In the genomic region with DNA sequence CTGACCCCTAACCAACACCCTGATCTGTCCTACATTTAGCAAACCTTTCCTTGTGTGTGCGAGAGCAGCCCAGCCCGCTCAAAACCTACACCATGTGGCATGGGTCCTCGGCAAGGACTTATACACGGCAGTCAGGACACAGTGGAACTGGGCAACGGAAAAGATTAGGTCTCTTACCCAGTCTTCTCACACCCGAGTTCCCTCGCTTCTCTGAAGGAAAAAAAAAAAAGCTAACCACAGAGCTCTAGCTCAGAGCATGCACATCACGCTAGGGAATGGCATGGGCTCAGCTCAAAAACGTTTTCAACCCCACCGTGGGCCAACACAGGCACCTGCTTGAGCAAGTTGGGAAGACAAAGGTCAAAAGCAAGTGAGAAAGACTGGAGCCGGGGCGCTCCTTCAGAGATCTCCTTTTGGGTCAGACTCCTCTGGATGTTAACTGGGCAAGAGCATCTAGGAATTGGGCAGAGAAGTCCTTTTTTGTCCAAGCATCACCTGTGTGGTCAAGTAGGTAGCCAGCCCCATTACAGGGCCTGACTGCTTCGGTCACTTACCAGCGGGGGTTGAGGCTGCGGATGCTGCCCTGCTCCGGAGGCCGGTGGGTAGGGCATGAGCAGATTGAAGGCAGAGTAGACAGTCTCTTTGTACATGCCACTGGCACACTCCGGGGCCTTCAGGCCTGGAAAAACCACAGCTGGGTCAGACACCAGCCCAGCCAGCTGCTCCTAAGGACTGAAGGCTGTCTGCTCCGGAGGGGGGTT, we compare ENCODE assay signal across 9 mouse cellular contexts. TPM values are rescaled to one million over a fixed set of nuclear protein-coding genes. Genes with fewer than 3 reads are reported as not detected.
DNase-seq lines count a peak whose midpoint lies in the region; ATAC-seq and TF ChIP-seq lines count a peak whose summit lies in the region.
"Had no signal": no experiment of that assay in that cellular context is flagged by ENCODE, and none has a peak within 500 bp of the region (broad histone marks: within the 10 kb centered on the region; RNA-seq: fewer than 3 reads in every experiment).

No protein-coding gene starts in this region.

- H3K27ac ChIP-seq in heart, postnatal 0 days (ENCODE audit: low read depth) = no peak overlapping the region; the same call in 1 of the 2 replicates
- no peak overlapping the region for H3K27ac ChIP-seq in heart, adult 2 months
- no peak overlapping the region for H3K27ac ChIP-seq in cortical plate, adult 2 months (ENCODE audit: insufficient read depth, low read length)
- no peak overlapping the region for H3K27ac ChIP-seq in hindbrain, postnatal 0 days
- H3K27ac ChIP-seq: macrophage had no signal

- no peak for TF ChIP-seq CTCF in heart, postnatal 0 days (IDR thresholded peaks at IDR 0.05; ENCODE audit: low read depth)
- no peak for TF ChIP-seq CTCF in heart, adult 2 months (IDR thresholded peaks at IDR 0.05)
- no peak for TF ChIP-seq CTCF in cortical plate, adult 2 months (IDR thresholded peaks at IDR 0.05; ENCODE audit: extremely low read depth, insufficient read depth, low read length)
- TF ChIP-seq CTCF in hindbrain, postnatal 0 days (IDR thresholded peaks at IDR 0.05; ENCODE audit: low read depth) = no peak

- intact Hi-C loops in heart, adult 2 months (cut with DNase I) = no loop called here

- no peaks in the 10 kb centered on the region; the same call in 1 of the 2 replicates for H3K36me3 ChIP-seq in heart, postnatal 0 days (replicated peaks; ENCODE audit: control insufficient read depth, insufficient read depth, low read length)
- no peaks in the 10 kb centered on the region for H3K36me3 ChIP-seq in heart, adult 2 months (ENCODE audit: control insufficient read depth, insufficient read depth, low read length)
- no peaks in the 10 kb centered on the region for H3K36me3 ChIP-seq in hindbrain, postnatal 0 days (ENCODE audit: insufficient read depth, low read length)
- H3K36me3 ChIP-seq in myocyte (ENCODE audit: control insufficient read depth, insufficient read depth) = peaks cover 5% of the 10 kb centered on the region

- WGBS in heart, postnatal 0 days = 71% methylated on average over 19 of the region's 19 CpGs
- 82% methylated on average over 19 of the region's 19 CpGs for WGBS in heart, adult 2 months
- 60% methylated on average over 19 of the region's 19 CpGs for WGBS in hindbrain, postnatal 0 days

- no peak for ATAC-seq in heart, postnatal 0 days (ENCODE audit: insufficient read depth, low read depth)
- ATAC-seq in hindbrain, postnatal 0 days = no peak
- ATAC-seq in megakaryocyte-erythroid progenitor cell, adult 5-6 weeks (replicated peaks; ENCODE audit: low FRiP score, low TSS enrichment, poor library complexity, severe bottlenecking) = no peak

- peak overlapping the region; percentile 62 for H3K4me3 ChIP-seq in heart, postnatal 0 days (ENCODE audit: low read depth, low read length)
- no peak overlapping the region for H3K4me3 ChIP-seq in heart, adult 2 months
- peak overlapping the region; percentile 35; the same call in 1 of the 2 replicates for H3K4me3 ChIP-seq in cortical plate, adult 2 months (ENCODE audit: insufficient read depth, low read length)
- peak overlapping the region; percentile 67; the same call in 1 of the 2 replicates for H3K4me3 ChIP-seq in hindbrain, postnatal 0 days (ENCODE audit: low read length)
- H3K4me3 ChIP-seq in myocyte = peak overlapping the region; percentile 55

- peak overlapping the region; percentile 93; the same call in 1 of the 2 replicates for H3K4me2 ChIP-seq in heart, postnatal 0 days (ENCODE audit: low read depth, low read length)
- peak overlapping the region; percentile 98 for H3K4me2 ChIP-seq in hindbrain, postnatal 0 days (ENCODE audit: low read depth, low read length)
- H3K4me2 ChIP-seq in myocyte (ENCODE audit: low read depth) = peak overlapping the region; percentile 85

- no peak overlapping the region for H3ac ChIP-seq in myocyte (ENCODE audit: control insufficient read depth, insufficient read length)

- H3K4me1 ChIP-seq in heart, postnatal 0 days (ENCODE audit: control insufficient read depth, insufficient read depth) = peaks cover 13% of the 10 kb centered on the region
- H3K4me1 ChIP-seq in heart, adult 2 months (ENCODE audit: control insufficient read depth, insufficient read depth, low read length) = peaks cover 7% of the 10 kb centered on the region
- no peaks in the 10 kb centered on the region; the same call in 1 of the 2 replicates for H3K4me1 ChIP-seq in cortical plate, adult 2 months (ENCODE audit: control insufficient read depth, insufficient read depth, low read length)
- peaks cover 10% of the 10 kb centered on the region; the same call in 1 of the 2 replicates for H3K4me1 ChIP-seq in hindbrain, postnatal 0 days (ENCODE audit: insufficient read depth, low read length)

- peaks cover 25% of the 10 kb centered on the region; the same call in 1 of the 2 replicates for H3K27me3 ChIP-seq in heart, postnatal 0 days (ENCODE audit: control insufficient read depth, insufficient read depth, low read length)
- no peaks in the 10 kb centered on the region for H3K27me3 ChIP-seq in heart, adult 2 months (ENCODE audit: control insufficient read depth, insufficient read depth, low read length)
- peaks cover 4% of the 10 kb centered on the region; the same call in 1 of the 2 replicates for H3K27me3 ChIP-seq in hindbrain, postnatal 0 days (ENCODE audit: insufficient read depth, low read length)
- H3K27me3 ChIP-seq in myocyte (ENCODE audit: control insufficient read depth, insufficient read depth, insufficient read length) = no peaks in the 10 kb centered on the region

- no peak for TF ChIP-seq POLR2A in heart, adult 2 months (IDR thresholded peaks at IDR 0.05; ENCODE audit: insufficient read depth, low read depth, low read length)
- TF ChIP-seq POLR2A in cortical plate, adult 2 months (IDR thresholded peaks at IDR 0.05; ENCODE audit: extremely low read depth, insufficient read depth, low read length) = no peak
- TF ChIP-seq POLR2A in myocyte (IDR thresholded peaks at IDR 0.05; ENCODE audit: insufficient read length, low read depth) = no peak

- no peaks in the 10 kb centered on the region for H3K79me2 ChIP-seq in heart, adult 2 months (replicated peaks; ENCODE audit: control insufficient read depth, insufficient read depth, low read length)
- peaks cover 3% of the 10 kb centered on the region for H3K79me2 ChIP-seq in myocyte (ENCODE audit: control insufficient read depth, insufficient read depth)

- no peak for TF ChIP-seq EP300 in heart, postnatal 0 days (IDR thresholded peaks at IDR 0.05; ENCODE audit: low read depth)
- no peak for TF ChIP-seq EP300 in heart, adult 2 months (IDR thresholded peaks at IDR 0.05; ENCODE audit: insufficient read depth, low read depth, low read length)

- no peaks in the 10 kb centered on the region for H3K9me3 ChIP-seq in heart, postnatal 0 days (replicated peaks; ENCODE audit: control insufficient read depth, low read length)
- no peaks in the 10 kb centered on the region for H3K9me3 ChIP-seq in hindbrain, postnatal 0 days (ENCODE audit: low read length)

- H3K9ac ChIP-seq in heart, postnatal 0 days (replicated peaks; ENCODE audit: low read depth, low read length) = peak overlapping the region; percentile 67; the same call in 1 of the 2 replicates
- no peak overlapping the region for H3K9ac ChIP-seq in heart, adult 2 months (ENCODE audit: low read depth, low read length)
- no peak overlapping the region for H3K9ac ChIP-seq in hindbrain, postnatal 0 days (replicated peaks; ENCODE audit: low read length)

- no peak for DNase-seq in heart, postnatal 0 days (ENCODE audit: low spot score)
- DNase-seq in heart, adult 2 months = no peak
- no peak for DNase-seq in hindbrain, postnatal 0 days (ENCODE audit: low spot score)
- DNase-seq in left cerebral cortex, adult 18-20 months (ENCODE audit: low spot score in 2 of 2) = no peak
- no peak for DNase-seq in ovary, postnatal 36 days (ENCODE audit: low spot score)

TF ChIP-seq in myocyte, 11 proteins besides CTCF, POLR2A, EP300 and RAD21 (continues in another document):
- TF ChIP-seq POLR2AphosphoS2 (IDR thresholded peaks at IDR 0.05; ENCODE audit: insufficient read length, low read depth) (no peak), TCF3 (IDR thresholded peaks at IDR 0.05; ENCODE audit: insufficient read length, low read depth) (no peak), MYOG (IDR thresholded peaks at IDR 0.05; ENCODE audit: control insufficient read depth in 1 of 3, insufficient read depth in 1 of 3, insufficient read length in 2 of 3, low read depth in 2 of 3) (no peak), SRF (IDR thresholded peaks at IDR 0.05; ENCODE audit: control insufficient read depth, insufficient read length, low read depth) (no peak), USF1 (IDR thresholded peaks at IDR 0.05; ENCODE audit: low read depth) (no peak), CEBPB (IDR thresholded peaks at IDR 0.05; ENCODE audit: insufficient read depth, poor library complexity, severe bottlenecking) (no peak), REST (IDR thresholded peaks at IDR 0.05; ENCODE audit: insufficient read depth, insufficient read length) (no peak)

RNA-seq across cellular contexts. Expression of gene Tcf7, which starts 1.1 kb away (rescaled TPM):
- 0.15 and 5.2 TPM in 2 replicates for total RNA-seq in heart, postnatal 0 days (2014; rRNA removed; ENCODE audit: low replicate concordance)
- polyA plus RNA-seq in heart, postnatal 0 days (2015; fragmentation: Nextera tagmentation; extraction: Ambion mirVana) = 0.88 and 1.1 TPM in 2 replicates
- under 1 TPM; 0.73 to 0.96 TPM for total RNA-seq in heart, adult 2 months (2021)
- polyA plus RNA-seq in heart, adult 2 months (2012; rRNA removed) = 2.3 and 3.1 TPM in 2 replicates
- 5.1 and 6.1 TPM in 2 replicates for polyA plus RNA-seq in cortical plate, adult 2 months (2012; rRNA removed)
- 2.2 and 3.3 TPM in 2 replicates for total RNA-seq in hindbrain, postnatal 0 days (2014; rRNA removed)
- 3.3 and 4.3 TPM in 2 replicates for polyA plus RNA-seq in hindbrain, postnatal 0 days (2015; fragmentation: Nextera tagmentation; extraction: Ambion mirVana)
- polyA plus RNA-seq in myocyte (2012; fragmentation: generic; extraction: Trizol) = 17.3 TPM
- 12.1 and 19.1 TPM in 2 replicates for total RNA-seq in megakaryocyte-erythroid progenitor cell, adult 5-6 weeks (2014; fragmentation: Nextera tagmentation)
- 3.6 and 10.0 TPM in 2 replicates for total RNA-seq in megakaryocyte-erythroid progenitor cell, adult 5-6 weeks (2017)
- total RNA-seq in left cerebral cortex, adult 18-20 months (2021) = 1 to 10 TPM; 4.6 to 6.3 TPM

RNA-seq across cellular contexts. Expression of gene Skp1a, which starts 50.0 kb away (rescaled TPM):
- total RNA-seq in heart, postnatal 0 days (2014; rRNA removed; ENCODE audit: low replicate concordance) = 158 and 163 TPM in 2 replicates
- polyA plus RNA-seq in heart, postnatal 0 days (2015; fragmentation: Nextera tagmentation; extraction: Ambion mirVana) = 492 and 524 TPM in 2 replicates
- total RNA-seq in heart, adult 2 months (2021) = 100 to 1,000 TPM; 241 to 255 TPM
- 38.9 and 72.9 TPM in 2 replicates for polyA plus RNA-seq in heart, adult 2 months (2012; rRNA removed)
- polyA plus RNA-seq in cortical plate, adult 2 months (2012; rRNA removed) = 303 and 315 TPM in 2 replicates
- 320 and 370 TPM in 2 replicates for total RNA-seq in hindbrain, postnatal 0 days (2014; rRNA removed)
- polyA plus RNA-seq in hindbrain, postnatal 0 days (2015; fragmentation: Nextera tagmentation; extraction: Ambion mirVana) = 1,108 and 1,162 TPM in 2 replicates
- 168 TPM for polyA plus RNA-seq in myocyte (2012; fragmentation: generic; extraction: Trizol)
- total RNA-seq in megakaryocyte-erythroid progenitor cell, adult 5-6 weeks (2014; fragmentation: Nextera tagmentation) = 186 and 213 TPM in 2 replicates
- 282 and 332 TPM in 2 replicates for total RNA-seq in megakaryocyte-erythroid progenitor cell, adult 5-6 weeks (2017)
- total RNA-seq in left cerebral cortex, adult 18-20 months (2021) = 100 to 1,000 TPM; 477 to 492 TPM
